Mouse (Mus musculus) midbrain, embryonic 16.5 days (tissue): Measurements from ENCODE around the gene Morc1. TPM values are rescaled to one million over a fixed set of nuclear protein-coding genes. Genes with fewer than 3 reads are reported as not detected.

Source experiments
- ATAC-seq: fragments of 200-750 bp; cut with Nextera tagmentation; 2 replicates; pipeline ENCODE4 v1.8.0; 2017; ENCODE audit warnings: moderate TSS enrichment
- H3K27ac ChIP-seq: fragments of 300-500 bp; sonication (generic); 2 replicates; pipeline ENCODE4 v1.5.1; 2014; ENCODE audit warnings: mild to moderate bottlenecking, low read length, mixed read lengths
- H3K27me3 ChIP-seq: fragments of 300-500 bp; sonication (generic); 2 replicates; pipeline ENCODE4 v1.6.1; 2014; ENCODE audit warnings: low read depth, low read length, mixed read lengths; ENCODE audit not compliant: control insufficient read depth, insufficient read depth
- H3K36me3 ChIP-seq: fragments of 300-500 bp; sonication (generic); 2 replicates; pipeline ENCODE4 v1.6.1; 2014; ENCODE audit warnings: mild to moderate bottlenecking, low read length, moderate library complexity, mixed read lengths; ENCODE audit not compliant: control insufficient read depth, insufficient read depth
- H3K4me1 ChIP-seq: fragments of 300-500 bp; sonication (generic); 2 replicates; pipeline ENCODE4 v1.6.1; 2014; ENCODE audit warnings: mild to moderate bottlenecking, low read length, mixed read lengths; ENCODE audit not compliant: control insufficient read depth, insufficient read depth
- H3K4me2 ChIP-seq: fragments of 300-500 bp; sonication (generic); 2 replicates; pipeline ENCODE4 v1.6.1; 2014; ENCODE audit warnings: mild to moderate bottlenecking, low read length, mixed read lengths
- H3K4me3 ChIP-seq: fragments of 300-500 bp; sonication (generic); 2 replicates; pipeline ENCODE4 v1.5.1; 2014; ENCODE audit warnings: low read depth, mild to moderate bottlenecking, low read length, moderate library complexity, mixed read lengths
- H3K9ac ChIP-seq: fragments of 300-500 bp; sonication (generic); 2 replicates; pipeline ENCODE4 v1.6.1; 2014; ENCODE audit warnings: low read depth, low read length, mixed read lengths
- H3K9me3 ChIP-seq: fragments of 300-500 bp; sonication (generic); replicated peaks from 2 replicates; pipeline ENCODE4 v1.6.1; 2014; ENCODE audit warnings: mild to moderate bottlenecking, low read length, mixed read lengths; ENCODE audit not compliant: control insufficient read depth, poor library complexity, severe bottlenecking
- WGBS: fragments of 180-500 bp; shearing (Covaris S2); extraction: QIAGEN DNeasy Blood & Tissue Kit; methylation state at CpG from one replicate; pipeline ENCODE4 v1.1.7; 2014; 5-methylcytosine and 5-hydroxymethylcytosine counted together
- polyA plus RNA-seq: library from polyadenylated mRNA; unstranded; fragments of >200 nt; fragmentation: Nextera tagmentation; extraction: Ambion mirVana; gene quantifications from 2 replicates; pipeline ENCODE4 v1.2.1, GENCODE M21; 2015

Morc1 gene
- polyA plus RNA-seq, 1 experiment from 2014 or later = 0.11 TPM

DNA sequence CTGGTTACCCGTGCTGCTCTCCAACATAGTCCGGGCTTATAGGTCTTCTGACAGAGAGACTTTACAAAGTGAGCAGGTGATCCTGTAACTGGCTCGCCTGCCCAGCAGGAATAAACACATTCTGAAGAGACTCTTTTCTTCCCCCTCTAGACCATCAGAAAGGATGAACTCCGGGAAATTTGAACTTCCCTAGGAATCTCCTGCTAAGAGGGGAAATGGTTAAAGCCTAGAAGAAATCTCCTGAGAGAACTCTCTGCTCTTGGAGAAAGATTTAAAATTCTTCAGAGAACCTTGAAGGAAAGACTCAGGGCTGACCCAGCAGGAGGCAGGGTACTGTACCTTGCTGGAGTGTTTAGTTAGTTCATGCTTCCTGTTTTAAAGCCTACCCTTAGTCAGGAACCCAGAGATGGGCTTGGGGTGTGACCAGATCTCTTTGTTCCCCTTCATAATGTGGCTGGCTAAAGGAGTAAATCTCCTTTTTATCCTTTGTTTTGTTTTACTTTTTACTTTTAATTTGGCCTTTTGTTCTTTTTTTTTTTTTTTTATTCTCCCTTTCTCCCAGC is 175.5 kb downstream of the Morc1 start:
- Histone ChIP-seq H3K9me3 (no peaks in the 10 kb centered on the region), H3K4me3 (no peak overlapping the region), H3K9ac (no peak overlapping the region), H3K4me1 (no peaks in the 10 kb centered on the region), H3K36me3 (no peaks in the 10 kb centered on the region), H3K27me3 (no peaks in the 10 kb centered on the region), H3K4me2 (no peak overlapping the region), H3K27ac (no peak overlapping the region)
- 50% methylated on average over 4 of the region's 4 CpGs for WGBS
- no peak for ATAC-seq

DNA sequence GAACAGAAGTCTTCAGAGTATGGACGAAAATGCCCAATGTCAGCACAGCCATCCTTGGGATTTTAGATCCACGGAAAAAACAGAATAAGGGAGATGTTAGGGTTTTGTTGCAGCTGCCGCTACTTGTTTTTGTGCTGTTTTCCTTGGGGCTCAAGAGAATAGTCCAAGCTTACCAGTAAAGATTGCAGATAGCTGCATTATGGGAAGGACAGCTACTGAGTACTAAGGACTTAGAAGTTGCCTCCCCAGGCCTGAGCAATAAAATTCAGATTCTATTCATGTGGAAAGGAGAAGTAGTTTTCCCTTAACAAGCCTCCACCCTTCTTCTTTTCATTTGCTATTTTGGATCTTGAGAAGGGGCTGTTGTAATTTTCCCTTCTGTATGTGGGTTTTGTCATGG is 177.2 kb downstream of the Morc1 start:
- Histone ChIP-seq H3K9ac (no peak overlapping the region), H3K27ac (no peak overlapping the region), H3K4me1 (no peaks in the 10 kb centered on the region), H3K4me3 (no peak overlapping the region), H3K4me2 (no peak overlapping the region), H3K9me3 (no peaks in the 10 kb centered on the region), H3K36me3 (no peaks in the 10 kb centered on the region), H3K27me3 (no peaks in the 10 kb centered on the region)
- 89% methylated on average over 3 of the region's 3 CpGs for WGBS
- ATAC-seq = no peak

DNA sequence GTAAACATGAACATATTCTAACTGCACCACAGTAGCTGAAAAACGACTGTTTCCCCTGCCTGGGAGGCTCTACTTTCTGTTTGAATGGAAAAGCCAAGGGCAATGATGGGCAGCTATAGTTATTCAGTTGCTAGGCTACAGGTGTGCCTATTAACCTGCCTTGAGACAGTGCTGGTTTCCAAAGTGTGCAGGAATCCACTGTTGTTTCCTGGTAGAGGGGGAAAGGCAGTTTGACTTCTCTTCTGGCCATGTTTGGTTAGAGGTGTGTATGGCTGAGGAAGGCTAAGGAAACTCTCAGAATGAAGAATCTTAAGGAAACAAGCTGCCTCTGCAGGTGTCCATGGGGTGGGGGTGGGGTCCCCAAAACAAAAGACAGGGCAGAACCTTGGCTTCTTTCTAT is 179.8 kb downstream of the Morc1 start:
- H3K27ac ChIP-seq = no peak overlapping the region
- 52% methylated on average over 1 of the region's 1 CpGs for WGBS
- ATAC-seq = no peak

DNA sequence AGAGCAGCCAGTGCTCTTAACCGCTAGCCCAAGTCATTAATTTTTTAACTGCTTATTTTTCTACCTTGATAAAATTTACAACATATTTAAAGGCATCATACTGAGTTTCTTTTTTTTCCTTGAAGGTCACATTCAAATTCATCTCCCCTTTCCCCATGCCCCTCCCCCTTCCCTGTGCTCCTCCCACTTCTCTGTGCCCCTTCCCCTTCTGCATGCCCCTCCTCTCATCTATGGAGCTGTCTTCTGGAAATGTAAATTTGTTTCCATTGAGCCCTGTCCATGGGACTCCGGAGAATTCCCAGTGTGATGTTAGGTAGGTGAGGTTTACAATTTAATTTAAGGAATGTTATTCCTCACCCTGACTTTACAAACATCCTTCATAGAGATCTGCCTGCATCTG is 180.4 kb downstream of the Morc1 start:
- ATAC-seq = no peak
- Histone ChIP-seq H3K4me1 (no peaks in the 10 kb centered on the region), H3K27me3 (no peaks in the 10 kb centered on the region), H3K4me2 (no peak overlapping the region), H3K9ac (no peak overlapping the region), H3K9me3 (no peaks in the 10 kb centered on the region), H3K27ac (no peak overlapping the region), H3K36me3 (no peaks in the 10 kb centered on the region), H3K4me3 (no peak overlapping the region)
- 89% methylated on average over 2 of the region's 2 CpGs for WGBS

More for the DNA sequence above, 179.8 kb downstream of the Morc1 start:
- Histone ChIP-seq H3K36me3 (no peaks in the 10 kb centered on the region), H3K9ac (no peak overlapping the region), H3K27me3 (no peaks in the 10 kb centered on the region), H3K4me2 (no peak overlapping the region), H3K4me3 (no peak overlapping the region), H3K9me3 (no peaks in the 10 kb centered on the region), H3K4me1 (no peaks in the 10 kb centered on the region)

DNA sequence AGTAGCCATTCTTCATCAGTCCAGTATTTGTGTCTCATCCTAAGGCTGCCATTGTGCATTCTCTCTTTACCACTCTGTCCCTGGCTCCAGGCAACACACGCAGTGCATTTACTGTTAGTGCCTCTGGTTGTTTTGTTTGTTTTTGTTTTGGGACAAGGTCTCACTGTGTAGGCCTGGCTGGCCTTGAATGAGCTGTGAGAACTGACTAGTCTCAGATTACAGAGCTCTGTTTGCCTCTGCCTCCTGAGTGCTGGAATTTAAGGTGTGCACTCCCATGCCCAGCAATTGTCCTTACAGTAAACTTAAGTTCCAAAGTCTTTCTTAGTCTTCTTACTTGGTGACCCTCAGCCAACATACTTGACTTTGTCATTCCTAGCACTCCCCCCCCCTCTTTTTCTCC is 182.7 kb downstream of the Morc1 start:
- no peak overlapping the region for H3K27ac ChIP-seq
- H3K4me3 ChIP-seq = no peak overlapping the region
- H3K36me3 ChIP-seq = no peaks in the 10 kb centered on the region
- ATAC-seq = no peak
- WGBS = 58% methylated on average over 1 of the region's 1 CpGs
- no peak overlapping the region for H3K4me2 ChIP-seq
- H3K27me3 ChIP-seq = no peaks in the 10 kb centered on the region
- no peaks in the 10 kb centered on the region for H3K9me3 ChIP-seq
- no peak overlapping the region for H3K9ac ChIP-seq
- no peaks in the 10 kb centered on the region for H3K4me1 ChIP-seq

DNA sequence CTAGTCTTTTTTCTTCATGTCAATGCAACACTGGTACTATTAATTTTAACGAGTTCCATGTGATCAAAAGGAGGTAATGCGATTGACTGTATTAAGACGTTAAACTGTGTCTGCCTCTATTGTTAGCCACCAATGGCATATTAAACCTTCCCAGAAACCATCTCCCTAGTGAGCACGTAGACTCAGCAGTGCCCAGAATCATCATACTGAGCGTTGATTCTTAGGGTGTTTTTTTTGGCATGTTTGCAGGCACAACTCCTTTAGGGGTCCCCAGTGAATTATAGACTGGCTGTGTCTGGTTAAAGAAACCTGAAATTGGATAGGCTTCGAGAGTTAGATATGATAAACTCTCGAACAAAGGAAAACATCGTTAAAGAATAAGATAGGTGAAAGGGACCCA is 189.5 kb downstream of the Morc1 start:
- H3K4me3 ChIP-seq = no peak overlapping the region
- 0 out of 2 replicates have a peak, but pooled peaks cover 2% of the 10 kb centered on the region for H3K4me1 ChIP-seq
- H3K27me3 ChIP-seq = no peaks in the 10 kb centered on the region
- 45% methylated on average over 8 of the region's 8 CpGs for WGBS
- ATAC-seq = no peak
- H3K9ac ChIP-seq = no peak overlapping the region
- H3K27ac ChIP-seq = no peak overlapping the region
- no peaks in the 10 kb centered on the region for H3K36me3 ChIP-seq
- no peak overlapping the region for H3K4me2 ChIP-seq
- H3K9me3 ChIP-seq = no peaks in the 10 kb centered on the region

DNA sequence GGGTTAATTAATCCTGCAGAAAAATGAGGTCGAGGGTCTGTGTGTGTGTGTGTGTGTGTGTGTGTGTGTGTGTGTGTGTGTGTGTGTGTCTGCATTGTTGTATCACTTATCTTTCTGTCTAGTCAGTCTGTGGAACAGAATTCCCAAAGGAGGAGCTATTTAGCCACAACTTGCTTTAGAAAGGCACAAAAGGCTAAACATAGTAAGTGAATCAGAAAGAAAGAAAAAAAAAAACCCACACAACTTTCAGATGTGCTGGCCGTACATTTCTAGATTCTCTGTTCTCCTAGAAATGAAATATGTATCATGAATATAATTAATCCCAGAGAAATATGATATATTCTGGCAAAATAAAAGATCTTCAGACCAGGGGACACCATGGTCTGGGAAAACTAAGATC is 190.0 kb downstream of the Morc1 start:
- H3K27ac ChIP-seq = no peak overlapping the region
- no peaks in the 10 kb centered on the region for H3K36me3 ChIP-seq
- WGBS = 37% methylated on average over 2 of the region's 2 CpGs
- H3K9ac ChIP-seq = no peak overlapping the region
- H3K4me1 ChIP-seq = 0 out of 2 replicates have a peak, but pooled peaks cover 2% of the 10 kb centered on the region
- H3K4me2 ChIP-seq = no peak overlapping the region
- H3K27me3 ChIP-seq = no peaks in the 10 kb centered on the region
- no peak overlapping the region for H3K4me3 ChIP-seq
- H3K9me3 ChIP-seq = no peaks in the 10 kb centered on the region
- no peak for ATAC-seq

DNA sequence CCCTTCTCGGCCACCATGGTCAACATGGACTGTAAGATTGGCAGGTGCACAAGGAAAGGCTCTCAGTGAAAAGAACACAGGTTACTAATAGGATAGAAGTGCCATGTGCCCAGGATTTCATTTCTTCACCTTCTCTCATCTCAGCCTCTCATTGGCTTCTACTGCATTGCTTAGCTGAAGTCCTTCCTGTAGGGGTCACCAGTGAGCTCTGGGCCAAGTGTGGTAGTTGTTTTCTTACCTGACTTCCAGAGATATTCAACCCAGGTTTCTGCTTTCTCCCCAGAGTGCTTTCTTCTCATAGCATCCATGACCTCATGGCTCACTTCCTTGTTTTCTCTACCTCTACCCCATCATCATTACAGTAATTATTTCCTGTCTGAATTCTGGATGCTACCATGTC is 192.4 kb downstream of the Morc1 start:
- 83% methylated on average over 1 of the region's 1 CpGs for WGBS
- Histone ChIP-seq H3K27me3 (no peaks in the 10 kb centered on the region), H3K36me3 (no peaks in the 10 kb centered on the region), H3K27ac (no peak overlapping the region), H3K4me3 (no peak overlapping the region), H3K4me2 (no peak overlapping the region), H3K4me1 (0 out of 2 replicates have a peak, but pooled peaks cover 2% of the 10 kb centered on the region), H3K9me3 (no peaks in the 10 kb centered on the region), H3K9ac (no peak overlapping the region)
- no peak for ATAC-seq

DNA sequence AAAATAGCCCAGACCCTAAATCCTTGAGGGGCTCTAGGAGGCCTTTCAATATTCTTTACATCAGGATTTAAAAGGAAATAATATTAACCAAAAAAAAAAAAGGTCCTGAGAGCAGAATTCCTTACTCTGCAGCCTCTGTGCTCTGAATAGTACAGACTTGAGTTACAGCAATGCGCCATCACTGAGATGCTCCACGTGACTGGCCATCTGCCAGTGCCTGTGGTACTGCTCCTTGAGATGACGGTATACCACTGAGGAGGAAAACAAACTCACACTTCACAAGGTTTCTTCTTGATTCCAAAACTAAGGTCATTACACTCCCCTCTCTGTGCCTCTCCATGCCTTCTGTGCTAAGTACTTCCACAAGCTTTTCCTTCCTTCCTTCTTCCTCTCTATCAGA is 195.1 kb downstream of the Morc1 start:
- no peaks in the 10 kb centered on the region for H3K9me3 ChIP-seq
- WGBS = 81% methylated on average over 3 of the region's 3 CpGs
- no peak for ATAC-seq
- H3K36me3 ChIP-seq = no peaks in the 10 kb centered on the region
- H3K27me3 ChIP-seq = no peaks in the 10 kb centered on the region
- no peak overlapping the region for H3K9ac ChIP-seq
- H3K27ac ChIP-seq = no peak overlapping the region
- no peak overlapping the region for H3K4me3 ChIP-seq
- peaks cover 5% of the 10 kb centered on the region; the same call in 1 of the 2 replicates for H3K4me1 ChIP-seq
- no peak overlapping the region for H3K4me2 ChIP-seq
